Mouse (Mus musculus) embryonic fibroblast, embryonic 13.5 days (primary cell): ENCODE results near the gene Dis3l2.

Experiments
- CTCF ChIP-seq: IDR thresholded peaks from 2 replicates; pipeline ENCODE4 v1.5.1; 2011; ENCODE audit warnings: mild to moderate bottlenecking, control low read depth, low read length, moderate library complexity, borderline replicate concordance; ENCODE audit not compliant: insufficient read depth
- POLR2A ChIP-seq: IDR thresholded peaks from 2 replicates; pipeline ENCODE4 v1.6.1; 2011; ENCODE audit warnings: low read depth, mild to moderate bottlenecking, control low read depth, low read length, moderate library complexity

GRCm38 (mm10) chr1:86931606-86932379 lies 228.2 kb downstream of the Dis3l2 start:
- TF ChIP-seq CTCF (no peak), POLR2A (no peak)
